Mouse (Mus musculus) stomach, embryonic 16.5 days (tissue): Measurements from ENCODE around the gene Spaca5. TPM values are rescaled to one million over a fixed set of nuclear protein-coding genes. Genes with fewer than 3 reads are reported as not detected.

ENCODE experiments used
- ATAC-seq: fragments of 200-750 bp; cut with Nextera tagmentation; 2 replicates; pipeline ENCODE4 v1.8.0; 2017; ENCODE audit warnings: moderate number of reproducible peaks, moderate TSS enrichment; ENCODE audit not compliant: insufficient read depth, low FRiP score
- H3K27ac ChIP-seq: fragments of 300-500 bp; sonication (generic); 2 replicates; pipeline ENCODE4 v1.5.1; 2014; ENCODE audit warnings: low read length
- H3K27me3 ChIP-seq: fragments of 300-500 bp; sonication (generic); 2 replicates; pipeline ENCODE4 v1.6.1; 2014; ENCODE audit warnings: low read length, control low read depth, mixed read lengths; ENCODE audit not compliant: control insufficient read depth, insufficient read depth
- H3K36me3 ChIP-seq: fragments of 300-500 bp; sonication (generic); 2 replicates; pipeline ENCODE4 v1.6.1; 2014; ENCODE audit warnings: low read length; ENCODE audit not compliant: control insufficient read depth, insufficient read depth
- H3K4me1 ChIP-seq: fragments of 300-500 bp; sonication (generic); 2 replicates; pipeline ENCODE4 v1.6.1; 2014; ENCODE audit warnings: low read length, control low read depth, mixed read lengths; ENCODE audit not compliant: control insufficient read depth, insufficient read depth
- H3K4me2 ChIP-seq: fragments of 300-500 bp; sonication (generic); 2 replicates; pipeline ENCODE4 v1.6.1; 2014; ENCODE audit warnings: low read depth, low read length, mixed read lengths
- H3K4me3 ChIP-seq: fragments of 300-500 bp; sonication (generic); replicated peaks from 2 replicates; pipeline ENCODE4 v1.5.1; 2014; ENCODE audit warnings: mild to moderate bottlenecking, low read length
- H3K9ac ChIP-seq: fragments of 300-500 bp; sonication (generic); 2 replicates; pipeline ENCODE4 v1.6.1; 2014; ENCODE audit warnings: low read length
- H3K9me3 ChIP-seq: fragments of 300-500 bp; sonication (generic); replicated peaks from 2 replicates; pipeline ENCODE4 v1.6.1; 2016; ENCODE audit warnings: low read length, control low read depth; ENCODE audit not compliant: control insufficient read depth
- WGBS: fragments of 180-500 bp; shearing (Covaris S2); extraction: QIAGEN DNeasy Blood & Tissue Kit; methylation state at CpG from one replicate; pipeline ENCODE4 v1.1.7; 2014; 5-methylcytosine and 5-hydroxymethylcytosine counted together
- polyA plus RNA-seq: library from polyadenylated mRNA; unstranded; fragments of >200 nt; fragmentation: Nextera tagmentation; extraction: Ambion mirVana; gene quantifications from 2 replicates; pipeline ENCODE4 v1.2.1, GENCODE M21; 2015

Gene Spaca5
- not detected in 2 replicates for polyA plus RNA-seq

- no peaks in the 10 kb centered on the region for H3K4me1 ChIP-seq
- H3K9me3 ChIP-seq = no peaks in the 10 kb centered on the region
- H3K9ac ChIP-seq = no peak within 1 kb of the TSS
- no peak within 1 kb of the TSS for H3K4me2 ChIP-seq
- no peak within 1 kb of the TSS for H3K4me3 ChIP-seq
- no peaks in the 10 kb centered on the region for H3K27me3 ChIP-seq
- H3K27ac ChIP-seq = no peak within 1 kb of the TSS
- no peak for ATAC-seq
- no peaks in the 10 kb centered on the region for H3K36me3 ChIP-seq
Measured at GRCm38 (mm10) chrX:21068106-21068505, at the start of gene Spaca5. Spaca5 (plus strand) TSS chrX:21068406.

DNA sequence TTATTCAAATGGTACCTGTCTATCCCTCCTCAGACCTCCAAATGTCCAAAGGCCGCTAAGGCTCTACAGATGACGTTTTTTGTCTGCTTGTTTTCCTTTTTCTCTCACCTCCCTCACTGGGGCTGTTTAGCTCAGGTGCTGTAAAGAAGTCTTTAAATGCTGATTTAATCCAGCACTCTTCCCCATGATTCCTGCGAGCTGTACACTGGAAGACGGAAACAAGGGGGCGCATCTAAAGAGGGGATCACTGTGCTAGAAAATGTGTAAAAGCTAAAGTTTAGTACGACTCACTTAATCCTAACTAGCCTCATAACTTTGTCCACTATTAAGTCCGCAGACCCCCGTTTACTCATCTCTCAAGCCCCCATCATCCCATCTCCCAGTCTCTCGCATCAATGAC is 6.7 kb upstream of the Spaca5 start:
- H3K36me3 ChIP-seq = no peaks in the 10 kb centered on the region
- H3K4me2 ChIP-seq = peak overlapping the region; percentile 56
- 20% methylated on average over 9 of the region's 9 CpGs for WGBS
- H3K4me1 ChIP-seq = no peaks in the 10 kb centered on the region
- peak overlapping the region; percentile 70 for H3K9ac ChIP-seq
- peak; percentile 44; the same call in 1 of the 2 replicates for ATAC-seq
- no peaks in the 10 kb centered on the region for H3K9me3 ChIP-seq
- no peak overlapping the region for H3K27ac ChIP-seq
- no peaks in the 10 kb centered on the region for H3K27me3 ChIP-seq
- peak overlapping the region; percentile 59 for H3K4me3 ChIP-seq

DNA sequence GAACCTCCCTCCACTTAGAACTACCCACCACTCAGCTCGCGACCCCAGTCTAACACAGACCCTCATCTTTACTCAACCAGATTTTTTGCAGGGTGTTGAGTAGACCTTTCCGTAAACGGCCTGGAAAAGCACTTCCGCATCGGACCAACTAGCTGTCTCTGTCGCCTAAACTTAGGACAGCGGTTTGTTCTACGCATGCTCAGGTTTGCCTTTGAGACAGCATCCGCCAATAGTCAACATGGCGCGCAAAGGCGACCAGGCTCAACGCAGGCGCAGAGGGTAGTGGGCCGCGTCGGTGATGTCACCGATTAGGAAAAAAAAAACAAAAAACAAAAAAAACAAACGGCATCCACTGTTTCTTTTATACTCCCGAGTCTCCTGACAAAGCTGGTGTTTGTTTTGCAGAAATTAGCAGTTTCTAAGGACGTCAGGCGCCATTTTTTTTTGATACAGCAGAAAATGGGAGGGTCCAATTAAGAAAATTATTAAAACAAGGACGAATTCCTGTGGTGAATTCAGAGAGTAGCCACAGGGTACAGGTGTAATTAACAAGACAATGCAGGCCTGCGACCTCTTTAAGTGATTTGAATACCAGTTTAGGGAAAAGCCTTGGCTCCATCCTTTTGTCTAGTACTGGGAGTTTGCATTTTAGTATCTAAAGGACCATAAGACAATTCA is 6.2 kb upstream of the Spaca5 start, which contains the start of gene Zfp182:
Zfp182 (minus strand) TSS at position 451 of the 678 bp plus-strand sequence.
- WGBS = 19% methylated on average over 25 of the region's 25 CpGs
- H3K27ac ChIP-seq = no peak within 1 kb of the TSS
- peak within 1 kb of the TSS; percentile 59 for H3K4me3 ChIP-seq
- H3K9me3 ChIP-seq = no peaks in the 10 kb centered on the region
- ATAC-seq = peak; percentile 93
- peak within 1 kb of the TSS; percentile 70 for H3K9ac ChIP-seq
- no peaks in the 10 kb centered on the region for H3K4me1 ChIP-seq
- H3K27me3 ChIP-seq = no peaks in the 10 kb centered on the region
- H3K36me3 ChIP-seq = no peaks in the 10 kb centered on the region
- H3K4me2 ChIP-seq = peak within 1 kb of the TSS; percentile 56

- Histone ChIP-seq H3K36me3 (no peaks in the 10 kb centered on the region), H3K27ac (no peak overlapping the region), H3K4me3 (peak overlapping the region; percentile 59), H3K27me3 (no peaks in the 10 kb centered on the region), H3K4me2 (peak overlapping the region; percentile 51), H3K4me1 (no peaks in the 10 kb centered on the region), H3K9me3 (no peaks in the 10 kb centered on the region), H3K9ac (peak overlapping the region; percentile 23; the same call in 1 of the 2 replicates)
- WGBS = 76% methylated on average over 3 of the region's 3 CpGs
- ATAC-seq = no peak
Measured at GRCm38 (mm10) chrX:21062544-21062890, 5.7 kb upstream of the Spaca5 start.

DNA sequence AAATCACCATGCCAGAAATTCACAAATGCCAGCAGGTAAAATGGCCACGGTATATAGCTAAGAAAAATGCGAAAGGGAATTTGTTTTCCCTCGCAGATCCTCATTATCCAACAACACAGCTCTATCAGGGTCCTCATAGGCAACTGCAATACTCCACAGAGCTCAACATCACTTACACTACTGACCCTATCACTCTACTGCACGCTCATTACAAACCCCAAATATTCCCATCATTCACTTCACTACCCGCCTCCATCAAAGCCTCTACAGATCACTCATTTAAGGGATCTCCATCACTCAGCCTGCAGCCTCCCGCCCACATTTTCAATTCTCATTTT is 20.4 kb downstream of the Spaca5 start:
- Histone ChIP-seq H3K27ac (no peak overlapping the region), H3K9me3 (no peaks in the 10 kb centered on the region), H3K4me2 (peak overlapping the region; percentile 55), H3K9ac (peak overlapping the region; percentile 56; the same call in 1 of the 2 replicates), H3K36me3 (0 out of 2 replicates have a peak, but pooled peaks cover 1% of the 10 kb centered on the region), H3K4me1 (no peaks in the 10 kb centered on the region), H3K27me3 (no peaks in the 10 kb centered on the region), H3K4me3 (peak overlapping the region; percentile 50)
- 27% methylated on average over 6 of the region's 6 CpGs for WGBS
- ATAC-seq = no peak

DNA sequence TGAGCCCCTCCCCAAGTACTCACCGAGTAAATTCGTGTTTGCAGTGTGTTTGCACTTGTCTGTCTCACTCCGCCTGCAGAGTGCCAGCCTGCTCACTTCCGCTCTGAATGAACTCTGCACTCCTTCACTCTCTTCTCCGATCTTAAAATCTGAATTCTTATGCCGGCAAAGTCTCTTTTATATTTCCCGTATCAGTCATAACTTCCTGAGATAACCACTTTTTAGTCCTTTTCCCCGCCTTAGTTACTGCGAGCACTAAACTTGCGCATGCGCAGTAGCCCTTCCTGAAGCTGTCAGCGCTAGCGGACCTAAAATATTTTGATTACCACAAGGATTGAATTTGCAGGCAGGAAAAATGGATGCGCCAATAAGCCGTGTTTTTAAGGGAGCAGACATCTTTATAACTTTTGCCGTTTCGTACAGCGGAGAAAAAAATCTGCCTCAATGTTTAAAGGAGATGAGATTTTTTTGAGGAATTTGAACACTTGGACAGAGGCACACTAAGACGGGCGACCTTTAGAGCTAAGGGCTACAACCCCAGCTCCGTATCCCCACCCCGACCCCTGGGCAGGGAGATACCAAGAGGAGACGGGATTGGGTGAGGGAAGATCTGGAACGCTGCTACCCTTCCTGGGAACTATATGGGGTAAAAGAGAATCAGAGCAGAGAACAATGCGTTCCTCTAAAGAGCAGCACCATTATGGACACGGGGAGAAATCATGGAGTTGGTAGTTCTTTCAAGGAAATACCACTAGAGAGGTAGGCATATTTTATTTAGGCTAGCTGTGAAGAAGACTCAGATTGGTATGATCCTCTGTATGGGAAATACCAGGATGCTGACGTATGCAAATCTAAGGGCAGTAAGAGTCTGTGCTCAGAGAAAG is 21.0 kb downstream of the Spaca5 start, which contains the start of gene Zfp300:
Zfp300 (minus strand) TSS at position 545 of the 884 bp plus-strand sequence.
- H3K4me2 ChIP-seq = peak within 1 kb of the TSS; percentile 55
- no peaks in the 10 kb centered on the region for H3K27me3 ChIP-seq
- peak within 1 kb of the TSS; percentile 38; the same call in 1 of the 2 replicates for H3K27ac ChIP-seq
- H3K9me3 ChIP-seq = no peaks in the 10 kb centered on the region
- peak; percentile 88 for ATAC-seq
- no peaks in the 10 kb centered on the region for H3K4me1 ChIP-seq
- peak within 1 kb of the TSS; percentile 56 for H3K9ac ChIP-seq
- peak within 1 kb of the TSS; percentile 50 for H3K4me3 ChIP-seq
- no peaks in the 10 kb centered on the region for H3K36me3 ChIP-seq
- 13% methylated on average over 27 of the region's 27 CpGs for WGBS

- H3K4me1 ChIP-seq = no peaks in the 10 kb centered on the region
- H3K27ac ChIP-seq = no peak overlapping the region
- peak overlapping the region; percentile 55 for H3K4me2 ChIP-seq
- H3K36me3 ChIP-seq = no peaks in the 10 kb centered on the region
- H3K9me3 ChIP-seq = no peaks in the 10 kb centered on the region
- H3K9ac ChIP-seq = no peak overlapping the region
- H3K27me3 ChIP-seq = no peaks in the 10 kb centered on the region
- H3K4me3 ChIP-seq = peak overlapping the region; percentile 50; the same call in 1 of the 2 replicates
- 56% methylated on average over 7 of the region's 7 CpGs for WGBS
- ATAC-seq = no peak
Measured at GRCm38 (mm10) chrX:21089867-21090239, 21.6 kb downstream of the Spaca5 start.

DNA sequence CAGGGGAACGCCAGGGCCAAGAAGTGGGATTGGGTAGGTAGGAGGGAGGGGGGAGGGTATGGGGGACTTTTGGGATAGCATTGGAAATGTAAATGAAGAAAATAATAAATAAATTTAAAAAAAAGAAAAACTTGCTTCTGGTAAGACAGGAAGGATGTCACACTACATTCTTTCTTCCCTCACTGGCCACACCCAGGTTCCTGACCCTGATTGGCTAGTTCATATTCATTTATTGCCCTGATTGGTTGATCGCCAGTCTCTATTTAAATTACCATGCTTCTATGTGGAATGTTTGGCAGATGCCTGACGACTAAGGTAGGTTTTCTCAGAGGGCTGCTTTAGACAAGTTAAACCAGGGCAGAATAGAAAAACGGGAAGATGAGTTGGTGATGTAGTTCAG is 47.3 kb downstream of the Spaca5 start, which contains the start of gene Ssxa1:
Ssxa1 (plus strand) TSS at position 301 of the 400 bp plus-strand sequence.
- Histone ChIP-seq H3K4me2 (no peak within 1 kb of the TSS), H3K9me3 (no peaks in the 10 kb centered on the region), H3K27me3 (no peaks in the 10 kb centered on the region), H3K36me3 (no peaks in the 10 kb centered on the region), H3K27ac (no peak within 1 kb of the TSS), H3K9ac (no peak within 1 kb of the TSS), H3K4me3 (no peak within 1 kb of the TSS), H3K4me1 (no peaks in the 10 kb centered on the region)
- ATAC-seq = no peak
- WGBS = 82% methylated on average over 4 of the region's 4 CpGs
